Mouse (Mus musculus): ENCODE measurements at regions not wholly inside any gene's neighbourhood (a gene's known extent, or its start where the extent isn't known, plus 50 kb on each side); places are given as distances from the start of the nearest gene placed in this dataset.

DNA sequence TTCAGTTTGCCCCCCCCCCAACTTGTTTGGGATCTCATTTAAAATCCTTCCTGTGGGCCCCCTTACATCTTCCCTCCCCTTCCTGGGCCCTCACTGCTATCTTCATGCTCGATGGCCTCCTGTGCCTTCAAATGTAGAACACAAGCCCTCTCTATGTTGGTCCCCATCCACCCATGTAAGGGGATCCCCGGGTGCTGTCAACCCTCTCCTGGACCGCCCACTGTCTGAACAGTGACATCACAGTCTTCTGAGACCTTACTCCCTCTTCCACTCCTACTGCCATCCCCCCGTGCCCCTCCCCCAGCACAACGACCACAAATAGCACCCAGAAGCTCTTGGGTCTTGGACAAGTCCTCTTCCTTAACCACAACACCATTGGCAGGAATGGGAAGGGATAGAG, 56.6 kb upstream of the Twist2 start:
- no peak overlapping the region for H3K4me3 ChIP-seq
- H3K4me1 ChIP-seq (replicated peaks), result 0 out of 2 replicates have a peak, but pooled peaks cover 4% of the 10 kb centered on the region
- 89% methylated on average over 5 of the region's 5 CpGs for WGBS
- H3K9ac ChIP-seq, result no peak overlapping the region
- ATAC-seq (ENCODE audit: low FRiP score, low read depth), result no peak
- H3K9me3 ChIP-seq, result no peaks in the 10 kb centered on the region
- no peak overlapping the region for H3K27ac ChIP-seq (replicated peaks)
- H3K4me2 ChIP-seq, result no peak overlapping the region
- H3K36me3 ChIP-seq, result no peaks in the 10 kb centered on the region
- 0 out of 2 replicates have a peak, but pooled peaks cover 2% of the 10 kb centered on the region for H3K27me3 ChIP-seq

DNA sequence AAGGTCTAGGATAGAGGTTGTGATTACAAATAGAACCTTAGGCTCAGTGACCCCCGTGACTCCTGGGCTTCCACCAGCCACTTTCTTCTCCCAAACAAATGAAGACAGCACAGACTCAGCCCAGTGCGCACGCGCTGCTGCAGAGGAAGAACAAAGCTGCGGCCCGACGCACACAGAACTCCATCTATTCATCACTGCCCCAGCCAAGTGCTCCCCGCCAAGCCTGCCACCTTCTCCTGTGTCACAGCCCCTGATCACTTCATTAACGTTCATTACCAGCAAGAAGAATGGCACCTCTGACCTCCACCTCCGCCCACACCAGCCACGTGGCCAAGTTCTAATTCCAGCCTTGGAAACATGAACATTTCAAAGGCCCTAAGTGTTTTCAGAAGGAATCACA, 53.7 kb upstream of the Twist2 start:
- Histone ChIP-seq H3K27me3 (0 out of 2 replicates have a peak, but pooled peaks cover 2% of the 10 kb centered on the region), H3K4me3 (no peak overlapping the region), H3K27ac (replicated peaks) (no peak overlapping the region), H3K4me2 (no peak overlapping the region; the same call in 1 of the 2 replicates), H3K9me3 (no peaks in the 10 kb centered on the region), H3K36me3 (no peaks in the 10 kb centered on the region), H3K4me1 (replicated peaks) (0 out of 2 replicates have a peak, but pooled peaks cover 4% of the 10 kb centered on the region), H3K9ac (no peak overlapping the region)
- peak; percentile 51; the same call in 1 of the 2 replicates for ATAC-seq (ENCODE audit: low FRiP score, low read depth)
- 10% methylated on average over 11 of the region's 11 CpGs for WGBS

Data from hindbrain, embryonic 15.5 days (tissue).